Mouse (Mus musculus) ES-E14 (cell line): ENCODE results near the gene Capn8. TPM values are rescaled to one million over a fixed set of nuclear protein-coding genes. Genes with fewer than 3 reads are reported as not detected.

Experiments
- DNase-seq: peaks from one replicate; pipeline ENCODE4 v3.0.0-alpha.2; 2013; ENCODE audit warnings: low read depth, low spot score
- H3K27ac ChIP-seq: 2 replicates; pipeline ENCODE4 v1.5.1; 2012; ENCODE audit warnings: low read depth, mild to moderate bottlenecking, low read length, moderate library complexity, mixed read lengths; ENCODE audit not compliant: poor library complexity, insufficient read depth, severe bottlenecking
- H3K36me3 ChIP-seq: 2 replicates; pipeline ENCODE4 v1.6.1; 2012; ENCODE audit warnings: mild to moderate bottlenecking, low read length, moderate library complexity, mixed read lengths; ENCODE audit not compliant: control insufficient read depth, poor library complexity, insufficient read depth, severe bottlenecking
- H3K4me1 ChIP-seq, 2 experiments: fragments of 150-350 bp in 1 of 2; sonication (generic) in 1 of 2; 2 replicates each; pipeline ENCODE4 v1.6.1; 2012; ENCODE audit warnings: low read length in 2 of 2, mild to moderate bottlenecking in 1 of 2, mixed read lengths in 1 of 2; ENCODE audit not compliant: control insufficient read depth in 2 of 2, insufficient read depth in 2 of 2, poor library complexity in 1 of 2
- H3K4me3 ChIP-seq, 2 experiments: fragments of 150-350 bp in 1 of 2; sonication (generic) in 1 of 2; 2 replicates each; pipeline ENCODE4 v1.5.1; 2012; ENCODE audit warnings: low read length in 2 of 2, low read depth in 1 of 2, mild to moderate bottlenecking in 1 of 2, mixed read lengths in 1 of 2; ENCODE audit not compliant: insufficient read depth in 1 of 2, poor library complexity in 1 of 2, severe bottlenecking in 1 of 2
- H3K9ac ChIP-seq: 2 replicates; pipeline ENCODE4 v1.6.1; 2012; ENCODE audit warnings: low read depth, mild to moderate bottlenecking, low read length, mixed read lengths; ENCODE audit not compliant: poor library complexity, insufficient read depth, severe bottlenecking
- H3K9me3 ChIP-seq: fragments of 150-350 bp; sonication (generic); 2 replicates; pipeline ENCODE4 v1.6.1; 2012; ENCODE audit warnings: low read depth, mild to moderate bottlenecking, low read length; ENCODE audit not compliant: control insufficient read depth, insufficient read depth
- CHD2 ChIP-seq: IDR thresholded peaks from 2 replicates; pipeline ENCODE4 v1.6.1; 2014; ENCODE audit warnings: mild to moderate bottlenecking, low read depth, low read length, inconsistent platforms
- HCFC1 ChIP-seq: IDR thresholded peaks from 2 replicates; pipeline ENCODE4 v1.6.1; 2012; ENCODE audit warnings: low read length, inconsistent platforms, borderline replicate concordance; ENCODE audit not compliant: insufficient read depth
- MAFK ChIP-seq: IDR thresholded peaks from 2 replicates; pipeline ENCODE4 v1.6.1; 2014; ENCODE audit warnings: mild to moderate bottlenecking, low read depth, low read length, inconsistent platforms; ENCODE audit not compliant: insufficient read depth
- ZC3H11A ChIP-seq: IDR thresholded peaks from 2 replicates; pipeline ENCODE4 v1.6.1; 2012; ENCODE audit warnings: low read depth, mild to moderate bottlenecking, inconsistent platforms, low read length, borderline replicate concordance
- ZNF384 ChIP-seq: IDR thresholded peaks from 2 replicates; pipeline ENCODE4 v1.6.1; 2012; ENCODE audit warnings: low read depth, low read length, inconsistent platforms
- in situ Hi-C, 2 experiments: fragments of 600-800 bp; cut with MboI; formaldehyde crosslinking; loops; one replicate each; pipeline ENCODE4 v1.15.1; 2025; ENCODE audit warnings: low sequenced_read_pairs in 2 of 2, inconsistent platforms in 1 of 2; ENCODE audit not compliant: unreplicated experiment in 2 of 2
- total RNA-seq: library from RNA; depleted of rRNA; stranded (reverse); fragments of 300-350 nt; gene quantifications from 2 replicates; pipeline ENCODE4 v1.2.3, GENCODE M21; 2012

Gene Capn8
- total RNA-seq, 1 experiment, result not detected

GRCm38 (mm10) chr1:182527921-182528858, 36.6 kb upstream of the Capn8 start:
- Histone ChIP-seq H3K9ac (no peak overlapping the region), H3K27ac (no peak overlapping the region), H3K36me3 (no peaks in the 10 kb centered on the region), H3K9me3 (no peaks in the 10 kb centered on the region), H3K4me3 (peak overlapping the region in 1 of 2 experiments; percentile 10; a peak in 3 of 4 replicates), H3K4me1 (peaks cover 0 to 13% of the 10 kb centered on the region in 2 experiments; a peak in 3 of 4 replicates)
- TF ChIP-seq MAFK (0 out of 2 replicates have a peak, but pooled peaks have one; percentile 53), HCFC1 (no peak)
- no peak for DNase-seq
- in situ Hi-C loops, result loop anchor here in 1 of 2 experiments (10.0 kb wide), 1 partner anchor 373 kb away; no protein-coding TSS in a partner anchor

- H3K9ac ChIP-seq, result no peak overlapping the region
- in situ Hi-C loops, result loop anchor here in 1 of 2 experiments (10.0 kb wide), 1 partner anchor 149 kb away; no protein-coding TSS in a partner anchor
Measured at GRCm38 (mm10) chr1:182533583-182533982, 31.2 kb upstream of the Capn8 start.

GRCm38 (mm10) chr1:182535080-182535481, 29.7 kb upstream of the Capn8 start:
- no peak overlapping the region for H3K4me3 ChIP-seq
- no peak overlapping the region for H3K27ac ChIP-seq
- TF ChIP-seq ZNF384 (no peak), MAFK (no peak), ZC3H11A (no peak), CHD2 (no peak), HCFC1 (no peak)
- H3K9ac ChIP-seq, result no peak overlapping the region
- H3K4me1 ChIP-seq, result peaks cover 0 to 2% of the 10 kb centered on the region in 2 experiments; a peak in 1 of 4 replicates
- DNase-seq, result no peak
- H3K9me3 ChIP-seq, result no peaks in the 10 kb centered on the region
- in situ Hi-C loops, result loop anchor here in 1 of 2 experiments (5.0 to 10.0 kb wide), 2 partner anchors 150 to 383 kb away; no protein-coding TSS in a partner anchor
- H3K36me3 ChIP-seq, result no peaks in the 10 kb centered on the region

More at GRCm38 (mm10) chr1:182533583-182533982, 31.2 kb upstream of the Capn8 start:
- H3K4me3 ChIP-seq, result no peak overlapping the region
- H3K9me3 ChIP-seq, result no peaks in the 10 kb centered on the region
- DNase-seq, result no peak
- peaks cover 0 to 2% of the 10 kb centered on the region in 2 experiments; a peak in 1 of 4 replicates for H3K4me1 ChIP-seq
- H3K36me3 ChIP-seq, result no peaks in the 10 kb centered on the region
- no peak overlapping the region for H3K27ac ChIP-seq
- TF ChIP-seq MAFK (no peak), ZNF384 (no peak), ZC3H11A (no peak), CHD2 (no peak), HCFC1 (no peak)

- H3K4me3 ChIP-seq, result peak overlapping the region; percentile 17 to 56; a peak in 3 of 4 replicates
- no peaks in the 10 kb centered on the region for H3K9me3 ChIP-seq
- peak overlapping the region; percentile 74; the same call in 1 of the 2 replicates for H3K9ac ChIP-seq
- peak; percentile 74 for DNase-seq
- peaks cover 0 to 2% of the 10 kb centered on the region in 2 experiments; a peak in 1 of 4 replicates for H3K4me1 ChIP-seq
- no peak for TF ChIP-seq CHD2
- TF ChIP-seq HCFC1, result no peak
- TF ChIP-seq ZC3H11A, result peak; percentile 92
- peak; percentile 77 for TF ChIP-seq ZNF384
- in situ Hi-C loops, result loop anchor here in 1 of 2 experiments (5.0 to 10.0 kb wide), 2 partner anchors 154 to 387 kb away; no protein-coding TSS in a partner anchor
- no peak overlapping the region for H3K27ac ChIP-seq
- no peaks in the 10 kb centered on the region for H3K36me3 ChIP-seq
Measured at GRCm38 (mm10) chr1:182539023-182539940, 25.5 kb upstream of the Capn8 start.
